Mouse (Mus musculus): Measurements from ENCODE around the gene Alyref2.

- TF ChIP-seq POLR2A (IDR thresholded peaks at IDR 0.05; ENCODE audit: low read depth, low read length) (no peak), CTCF (conservative IDR thresholded peaks at IDR 0.05; ENCODE audit: insufficient read depth, insufficient read length, low read depth, low read length) (peak; percentile 41; the same call in 1 of the 2 replicates)
Measured at GRCm38 (mm10) chr1:171532830-171533229, 29.6 kb downstream of the Alyref2 start.

Data from kidney, adult 2 months (tissue).